Mouse (Mus musculus) megakaryocyte-erythroid progenitor cell, adult 5 weeks (primary cell): ENCODE results near the gene Tspan32. TPM values are rescaled to one million over a fixed set of nuclear protein-coding genes. Genes with fewer than 3 reads are reported as not detected.

ENCODE experiments used
- polyA plus RNA-seq: library from polyadenylated mRNA; stranded (reverse); fragments of >175 nt; gene quantifications from 2 replicates; pipeline ENCODE4 v1.2.3, GENCODE M21; 2012

Gene Tspan32
- polyA plus RNA-seq = 38.2 and 49.0 TPM in 2 replicates

GRCm38 (mm10) chr7:143004727-143005343, at the start of gene Tspan32:
TSS of gene Tspan32 (plus strand) at chr7:143005046.

DNA sequence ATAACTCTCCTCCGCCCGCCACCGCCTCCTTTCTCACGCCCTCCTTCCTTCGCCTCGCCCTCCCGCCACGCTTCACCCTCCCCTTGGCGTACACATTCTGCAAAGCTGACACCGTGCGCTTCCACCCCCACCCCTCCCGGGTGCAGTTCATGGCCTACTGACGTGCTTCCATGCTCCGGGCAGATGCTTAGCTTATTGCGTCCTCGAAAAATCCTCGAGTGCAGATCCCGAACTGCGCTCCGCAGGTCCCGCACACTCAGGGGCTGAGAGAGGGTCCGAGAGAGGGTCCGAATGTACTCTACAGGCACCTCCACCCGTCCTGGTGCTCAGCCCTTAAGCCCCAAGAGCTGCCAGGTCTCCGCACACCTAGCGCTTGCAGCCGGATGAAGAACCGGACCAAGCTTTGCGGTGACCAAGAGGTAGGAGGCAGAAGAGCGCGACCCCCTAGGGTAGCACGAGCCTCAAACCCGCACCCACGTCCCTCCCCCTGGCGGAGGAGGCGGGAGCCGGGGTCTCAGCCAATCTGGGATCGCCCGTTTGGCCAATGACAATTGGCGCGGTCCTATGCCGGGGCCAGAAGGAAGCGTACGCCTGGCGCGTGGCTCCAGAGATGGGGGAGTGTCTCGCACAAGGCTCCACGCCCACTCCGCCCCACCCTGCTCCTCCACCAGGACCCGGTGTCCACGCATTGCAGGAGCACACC, 35.9 kb upstream of the Tspan32 start, which contains the start of gene Ascl2:
Ascl2 (minus strand) TSS at position 456 of the 703 bp plus-strand sequence.

GRCm38 (mm10) chr7:143052626-143053007, 47.8 kb downstream of the Tspan32 start, which contains the start of gene Cd81:
TSS of gene Cd81 (plus strand) at chr7:143052739.

GRCm38 (mm10) chr7:143068882-143069591, 64.2 kb downstream of the Tspan32 start, which contains the start of gene Tssc4:
TSS of gene Tssc4 (plus strand) at chr7:143069249.

Other genes with a start within 250 kb of the Tspan32 start
- not detected in 2 replicates for gene Th, start 73.9 kb upstream of the Tspan32 start, polyA plus RNA-seq
- 4.8 and 5.2 TPM in 2 replicates for gene Ascl2, start 35.8 kb upstream of the Tspan32 start, polyA plus RNA-seq
- 170 and 182 TPM in 2 replicates for gene Cd81, start 47.7 kb downstream of the Tspan32 start, polyA plus RNA-seq
- 195 and 202 TPM in 2 replicates for gene Tssc4, start 64.2 kb downstream of the Tspan32 start, polyA plus RNA-seq
- gene Trpm5, start 89.6 kb downstream of the Tspan32 start, polyA plus RNA-seq = 0.02 TPM in 1 of 2 replicates, not detected in the other
- gene Kcnq1, start 101.3 kb downstream of the Tspan32 start, polyA plus RNA-seq = not detected in 2 replicates